Mouse (Mus musculus) kidney, postnatal 25 days (tissue): ENCODE data around the gene Sos2.

ENCODE experiments used
- DNase-seq, 2 experiments: peaks; one replicate each; pipeline ENCODE4 v3.0.0; 2021; ENCODE audit warnings: mixed read lengths in 2 of 2

The Sos2 gene

GRCm38 (mm10) chr12:69569926-69570325 is 111.7 kb downstream of the Sos2 start:
- DNase-seq: no peak

DNA sequence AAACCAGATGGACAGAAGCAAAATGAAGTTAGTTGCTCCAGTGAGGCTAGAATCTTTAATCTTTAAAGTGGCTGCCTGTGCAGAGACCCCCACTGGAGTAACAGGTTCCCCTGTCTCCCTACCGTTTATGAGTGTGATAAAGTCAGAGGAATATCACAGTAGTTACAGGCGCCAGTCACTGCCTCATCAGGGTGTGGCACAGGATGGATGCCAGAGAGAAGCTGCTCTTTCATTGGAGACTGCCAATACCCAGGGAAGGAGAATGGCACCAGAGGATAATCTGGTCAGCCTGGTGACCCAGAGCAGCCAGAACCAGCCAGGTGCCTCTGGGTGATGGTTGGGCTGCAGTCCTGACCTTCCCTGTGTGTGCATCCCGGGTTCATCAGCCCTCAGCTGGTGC is 113.4 kb downstream of the Sos2 start:
- DNase-seq: no peak

- DNase-seq: peak in 1 of 2 experiments; percentile 10
These were observed 120.6 kb downstream of the Sos2 start for GRCm38 (mm10) chr12:69561006-69561405.

GRCm38 (mm10) chr12:69556221-69556861 is 125.3 kb downstream of the Sos2 start:
- peak; percentile 29 to 73 for DNase-seq

- peak in 1 of 2 experiments; percentile 14 for DNase-seq
These were observed 136.0 kb downstream of the Sos2 start for GRCm38 (mm10) chr12:69545456-69546178.

GRCm38 (mm10) chr12:69544994-69545393 is 136.7 kb downstream of the Sos2 start:
- DNase-seq: peak in 1 of 2 experiments; percentile 22

GRCm38 (mm10) chr12:69544562-69544961 is 137.1 kb downstream of the Sos2 start:
- no peak for DNase-seq

GRCm38 (mm10) chr12:69542376-69542775 is 139.3 kb downstream of the Sos2 start:
- DNase-seq: no peak

DNA sequence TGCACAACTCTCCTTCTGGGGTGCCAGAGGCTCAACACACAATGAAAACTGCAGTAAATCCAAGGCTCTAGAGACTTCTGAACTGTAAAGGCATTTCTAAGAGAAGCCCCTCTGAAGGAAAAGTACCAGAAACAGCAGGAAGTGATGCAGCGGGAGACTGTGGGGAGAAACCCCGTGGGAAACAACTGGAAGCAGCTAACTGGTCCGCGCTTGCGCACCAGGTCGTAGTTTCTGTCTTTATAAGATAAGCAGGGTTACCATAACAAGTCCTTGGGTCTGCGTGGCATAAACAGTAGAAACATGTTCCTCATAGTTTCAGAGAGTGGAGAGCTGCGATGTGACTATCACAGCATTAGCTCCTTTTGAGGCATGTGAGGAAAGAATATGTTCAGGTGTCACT is 140.0 kb downstream of the Sos2 start:
- DNase-seq: peak; percentile 12 to 43

DNA sequence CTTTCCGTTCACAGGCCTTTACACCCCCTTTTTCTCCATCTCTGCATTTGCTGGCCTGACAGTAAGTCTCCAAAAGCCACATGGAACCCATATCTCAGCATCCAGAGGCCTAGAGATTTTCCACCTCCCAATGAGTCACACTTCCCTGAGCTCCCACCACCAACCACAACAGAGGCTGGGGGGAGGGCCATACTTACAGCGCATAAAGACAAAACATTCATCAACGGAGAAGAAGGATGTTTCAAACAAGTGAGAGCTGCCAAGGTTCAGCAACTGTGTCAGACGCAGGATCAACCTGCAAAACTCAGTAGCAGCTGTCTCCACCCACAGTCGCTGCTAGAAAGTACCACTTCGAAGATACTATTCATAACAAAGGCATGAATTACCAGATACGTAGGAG is 142.3 kb downstream of the Sos2 start:
- no peak for DNase-seq

GRCm38 (mm10) chr12:69538362-69538950 is 143.2 kb downstream of the Sos2 start:
- no peak for DNase-seq

GRCm38 (mm10) chr12:69537675-69538361 is 143.8 kb downstream of the Sos2 start:
- peak; percentile 38 to 52 for DNase-seq

DNA sequence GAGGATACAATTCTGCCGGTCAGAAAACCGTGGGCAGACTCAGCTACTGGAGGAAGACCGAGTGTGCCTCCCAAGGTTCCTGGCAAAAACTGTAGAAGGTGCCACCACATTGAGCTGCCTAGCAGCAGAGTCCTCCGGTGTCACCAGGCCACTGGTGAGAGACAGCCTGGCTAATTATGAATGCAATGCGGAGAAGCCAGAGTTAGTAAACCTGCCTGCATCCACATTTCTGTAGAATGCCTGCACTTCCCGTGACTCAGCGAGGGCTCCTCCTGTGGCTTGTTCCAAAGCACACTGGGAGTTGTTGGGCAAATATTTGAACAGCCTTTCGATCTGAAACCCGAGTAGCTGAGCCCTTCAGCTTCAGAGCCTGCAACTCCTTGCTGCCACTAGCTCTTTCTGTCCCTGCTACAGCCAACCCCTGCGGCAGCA is 144.4 kb downstream of the Sos2 start:
- DNase-seq: peak; percentile 32 to 57

- no peak for DNase-seq
These were observed 144.9 kb downstream of the Sos2 start for GRCm38 (mm10) chr12:69536616-69537242.
